Mouse (Mus musculus) myocyte (in vitro differentiated cells): ENCODE results near the gene Phpt1. TPM values are rescaled to one million over a fixed set of nuclear protein-coding genes. Genes with fewer than 3 reads are reported as not detected.

Experiments used
- H3K27me3 ChIP-seq: one replicate; pipeline ENCODE4 v1.6.1; 2011; ENCODE audit not compliant: control insufficient read depth, insufficient read depth, insufficient read length
- H3K36me3 ChIP-seq: one replicate; pipeline ENCODE4 v1.6.1; 2011; ENCODE audit not compliant: control insufficient read depth, insufficient read depth
- H3K4me2 ChIP-seq: one replicate; pipeline ENCODE4 v1.6.1; 2011; ENCODE audit warnings: low read depth, control low read depth
- H3K4me3 ChIP-seq: one replicate; pipeline ENCODE4 v1.5.1; 2011; ENCODE audit warnings: mild to moderate bottlenecking, control low read depth, moderate library complexity
- H3K79me2 ChIP-seq: one replicate; pipeline ENCODE4 v1.6.1; 2011; ENCODE audit not compliant: control insufficient read depth, insufficient read depth
- H3ac ChIP-seq: one replicate; pipeline ENCODE4 v1.6.1; 2011; ENCODE audit not compliant: control insufficient read depth, insufficient read length
- CEBPB ChIP-seq: IDR thresholded peaks from 2 replicates; pipeline ENCODE4 v1.6.1; 2011; ENCODE audit warnings: mild to moderate bottlenecking, moderate library complexity; ENCODE audit not compliant: poor library complexity, insufficient read depth, severe bottlenecking
- E2F4 ChIP-seq: IDR thresholded peaks from one replicate; pipeline ENCODE4 v1.6.1; 2011; ENCODE audit warnings: mild to moderate bottlenecking, control low read depth, moderate library complexity; ENCODE audit not compliant: insufficient read depth
- MAX ChIP-seq: IDR thresholded peaks from one replicate; pipeline ENCODE4 v1.6.1; 2011; ENCODE audit warnings: low read depth, mild to moderate bottlenecking, control low read depth
- MYOD1 ChIP-seq, 3 experiments: IDR thresholded peaks; one replicate each; pipeline ENCODE4 v1.6.1; 2011; ENCODE audit warnings: control low read depth in 2 of 3, low read depth in 2 of 3, mild to moderate bottlenecking in 2 of 3, moderate library complexity in 1 of 3; ENCODE audit not compliant: insufficient read length in 2 of 3, control insufficient read depth in 1 of 3
- MYOG ChIP-seq, 3 experiments: IDR thresholded peaks; one replicate each; pipeline ENCODE4 v1.6.1; 2011; ENCODE audit warnings: control low read depth in 2 of 3, low read depth in 2 of 3, mild to moderate bottlenecking in 2 of 3; ENCODE audit not compliant: insufficient read length in 2 of 3, control insufficient read depth in 1 of 3, insufficient read depth in 1 of 3
- POLR2A ChIP-seq: IDR thresholded peaks from one replicate; pipeline ENCODE4 v1.6.1; 2011; ENCODE audit warnings: low read depth, mild to moderate bottlenecking, control low read depth, moderate library complexity; ENCODE audit not compliant: insufficient read length
- POLR2AphosphoS2 ChIP-seq: IDR thresholded peaks from one replicate; pipeline ENCODE4 v1.6.1; 2011; ENCODE audit warnings: low read depth, control low read depth; ENCODE audit not compliant: insufficient read length
- REST ChIP-seq: IDR thresholded peaks from one replicate; pipeline ENCODE4 v1.6.1; 2011; ENCODE audit warnings: mild to moderate bottlenecking, control low read depth, moderate library complexity; ENCODE audit not compliant: insufficient read depth, insufficient read length
- SRF ChIP-seq: IDR thresholded peaks from one replicate; pipeline ENCODE4 v1.6.1; 2011; ENCODE audit warnings: low read depth; ENCODE audit not compliant: control insufficient read depth, insufficient read length
- TCF12 ChIP-seq: IDR thresholded peaks from one replicate; pipeline ENCODE4 v1.6.1; 2011; ENCODE audit warnings: mild to moderate bottlenecking, control low read depth; ENCODE audit not compliant: poor library complexity, insufficient read depth, severe bottlenecking
- TCF3 ChIP-seq: IDR thresholded peaks from one replicate; pipeline ENCODE4 v1.6.1; 2011; ENCODE audit warnings: low read depth, control low read depth; ENCODE audit not compliant: insufficient read length
- USF1 ChIP-seq: IDR thresholded peaks from one replicate; pipeline ENCODE4 v1.6.1; 2011; ENCODE audit warnings: low read depth, mild to moderate bottlenecking, control low read depth, moderate library complexity
- polyA plus RNA-seq: library from polyadenylated mRNA; unstranded; fragments of >200 nt; fragmentation: generic; extraction: Trizol; gene quantifications from one replicate; pipeline ENCODE4 v1.2.1, GENCODE M21; 2012; ENCODE audit warnings: missing spikeins

Gene Phpt1
- polyA plus RNA-seq, 1 experiment: 108 TPM

GRCm38 (mm10) chr2:25598749-25599148 lies 23.7 kb upstream of the Phpt1 start:
- H3ac ChIP-seq: no peak overlapping the region
- H3K4me3 ChIP-seq: no peak overlapping the region
- TF ChIP-seq MYOG (IDR thresholded peaks at IDR 0.05; ENCODE audit: control insufficient read depth in 1 of 3, insufficient read depth in 1 of 3, insufficient read length in 2 of 3, low read depth in 2 of 3): no peak
- TF ChIP-seq MYOD1 (IDR thresholded peaks at IDR 0.05; ENCODE audit: control insufficient read depth in 1 of 3, insufficient read length in 2 of 3, low read depth in 2 of 3): peak in 1 of 3 experiments; percentile 28
- H3K79me2 ChIP-seq: peaks cover 4% of the 10 kb centered on the region
- no peaks in the 10 kb centered on the region for H3K27me3 ChIP-seq
- no peak overlapping the region for H3K4me2 ChIP-seq
- H3K36me3 ChIP-seq: peaks cover 42% of the 10 kb centered on the region

- H3K4me3 ChIP-seq: no peak overlapping the region
Observed at GRCm38 (mm10) chr2:25596765-25597510, 21.9 kb upstream of the Phpt1 start.

GRCm38 (mm10) chr2:25591863-25592262 lies 16.8 kb upstream of the Phpt1 start:
- Histone ChIP-seq H3ac (no peak overlapping the region), H3K79me2 (no peaks in the 10 kb centered on the region), H3K27me3 (no peaks in the 10 kb centered on the region), H3K4me3 (no peak overlapping the region), H3K36me3 (peaks cover 46% of the 10 kb centered on the region), H3K4me2 (no peak overlapping the region)
- TF ChIP-seq MAX (no peak), E2F4 (no peak), POLR2AphosphoS2 (no peak), MYOG (IDR thresholded peaks at IDR 0.05; ENCODE audit: control insufficient read depth in 1 of 3, insufficient read depth in 1 of 3, insufficient read length in 2 of 3, low read depth in 2 of 3) (no peak), REST (no peak), POLR2A (no peak), TCF12 (no peak), USF1 (no peak), TCF3 (no peak), MYOD1 (IDR thresholded peaks at IDR 0.05; ENCODE audit: control insufficient read depth in 1 of 3, insufficient read length in 2 of 3, low read depth in 2 of 3) (no peak)

More at GRCm38 (mm10) chr2:25596765-25597510, 21.9 kb upstream of the Phpt1 start:
- TF ChIP-seq TCF3 (no peak), MYOG (IDR thresholded peaks at IDR 0.05; ENCODE audit: control insufficient read depth in 1 of 3, insufficient read depth in 1 of 3, insufficient read length in 2 of 3, low read depth in 2 of 3) (peak in 1 of 3 experiments; percentile 58), MYOD1 (IDR thresholded peaks at IDR 0.05; ENCODE audit: control insufficient read depth in 1 of 3, insufficient read length in 2 of 3, low read depth in 2 of 3) (peak; percentile 52 to 91 (median 91)), CEBPB (no peak), E2F4 (no peak), REST (no peak)
- H3K27me3 ChIP-seq: no peaks in the 10 kb centered on the region
- no peaks in the 10 kb centered on the region for H3K79me2 ChIP-seq
- H3K4me2 ChIP-seq: peak overlapping the region; percentile 35
- no peak overlapping the region for H3ac ChIP-seq
- peaks cover 53% of the 10 kb centered on the region for H3K36me3 ChIP-seq

GRCm38 (mm10) chr2:25588227-25588907 lies 13.3 kb upstream of the Phpt1 start:
- Histone ChIP-seq H3K79me2 (no peaks in the 10 kb centered on the region), H3K36me3 (peaks cover 31% of the 10 kb centered on the region), H3ac (no peak overlapping the region), H3K4me3 (no peak overlapping the region), H3K4me2 (no peak overlapping the region), H3K27me3 (no peaks in the 10 kb centered on the region)
- peak; percentile 57 for TF ChIP-seq POLR2AphosphoS2
- TF ChIP-seq MYOG (IDR thresholded peaks at IDR 0.05; ENCODE audit: control insufficient read depth in 1 of 3, insufficient read depth in 1 of 3, insufficient read length in 2 of 3, low read depth in 2 of 3): no peak
- TF ChIP-seq USF1: no peak
- no peak for TF ChIP-seq SRF

- H3K27me3 ChIP-seq: no peaks in the 10 kb centered on the region
- no peak overlapping the region for H3ac ChIP-seq
- H3K4me3 ChIP-seq: no peak overlapping the region
- TF ChIP-seq MYOD1 (IDR thresholded peaks at IDR 0.05; ENCODE audit: control insufficient read depth in 1 of 3, insufficient read length in 2 of 3, low read depth in 2 of 3): no peak
- peak; percentile 71 for TF ChIP-seq POLR2AphosphoS2
- no peak overlapping the region for H3K4me2 ChIP-seq
- H3K36me3 ChIP-seq: peaks cover 27% of the 10 kb centered on the region
- no peaks in the 10 kb centered on the region for H3K79me2 ChIP-seq
Observed at GRCm38 (mm10) chr2:25587290-25587689, 12.3 kb upstream of the Phpt1 start.
